9 mouse cellular contexts compared by ENCODE assay signal in the genomic region with DNA sequence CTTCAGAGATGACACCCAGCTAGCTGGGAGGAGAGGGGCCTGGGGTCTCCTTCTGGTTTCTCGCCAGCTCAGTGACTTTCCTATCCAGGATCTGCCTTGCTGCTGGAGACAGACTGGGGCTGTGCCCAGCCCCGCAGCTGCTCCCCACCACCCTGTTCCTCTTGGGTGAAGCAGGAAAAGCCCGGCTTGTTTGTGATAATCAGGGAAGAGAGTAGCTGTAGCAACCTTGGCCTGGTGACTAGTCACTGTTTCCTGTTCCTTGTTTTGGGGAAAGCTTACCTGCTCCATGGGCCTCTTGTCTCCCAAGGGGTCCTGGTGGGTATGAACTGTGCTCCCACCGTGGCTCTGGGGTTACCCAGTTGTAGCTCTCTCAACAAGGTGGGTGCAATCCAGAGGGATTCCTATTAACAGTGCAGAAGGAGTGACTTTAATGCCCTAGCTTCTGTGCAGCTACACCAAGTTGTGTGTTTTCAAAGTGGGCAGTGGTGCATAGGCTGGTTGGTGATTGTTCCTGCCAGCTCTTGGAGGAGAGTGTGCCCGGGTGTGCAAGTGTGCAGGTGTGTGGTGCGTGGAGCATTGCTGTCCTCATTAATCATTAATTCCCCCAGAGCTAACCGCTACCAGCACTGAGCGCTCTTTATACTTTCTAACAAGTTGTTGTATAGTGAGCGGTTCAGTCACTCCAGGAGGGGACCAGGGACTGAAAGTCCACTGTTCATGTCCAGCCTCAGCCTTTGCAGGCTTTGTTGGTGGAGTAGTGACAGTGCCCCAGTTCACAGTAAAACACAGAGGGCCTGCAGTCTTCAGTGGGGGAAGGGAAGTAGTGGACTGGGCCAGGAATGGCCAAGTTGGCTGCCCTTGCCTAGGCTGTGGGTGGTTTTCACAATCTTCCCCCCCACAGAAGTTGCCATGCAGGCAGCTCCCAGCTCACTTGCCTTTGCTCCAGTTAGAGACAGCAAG. TPM values are rescaled to one million over a fixed set of nuclear protein-coding genes. Genes with fewer than 3 reads are reported as not detected.
DNase-seq lines count a peak whose midpoint lies in the region; ATAC-seq lines count a peak whose summit lies in the region.
"Had no signal": no experiment of that assay in that cellular context is flagged by ENCODE, and none has a peak within 500 bp of the region (broad histone marks: within the 10 kb centered on the region; RNA-seq: fewer than 3 reads in every experiment).

No protein-coding gene starts in this region.

- H3K4me1 ChIP-seq in neural tube, embryonic 11.5 days (ENCODE audit: control insufficient read depth, insufficient read depth, low read length), result 0 out of 2 replicates have a peak, but pooled peaks cover 3% of the 10 kb centered on the region
- H3K4me1 ChIP-seq in liver, embryonic 12.5 days, result peaks cover 76% of the 10 kb centered on the region

- no peaks in the 10 kb centered on the region for H3K9me3 ChIP-seq in neural tube, embryonic 11.5 days (ENCODE audit: control insufficient read depth, low read length)
- H3K9me3 ChIP-seq in liver, embryonic 12.5 days (replicated peaks), result no peaks in the 10 kb centered on the region
- H3K9me3 ChIP-seq: midbrain, embryonic 12.5 days had no signal

- 69% methylated on average over 9 of the region's 9 CpGs for WGBS in neural tube, embryonic 11.5 days
- 58% methylated on average over 9 of the region's 9 CpGs for WGBS in liver, embryonic 12.5 days (ENCODE audit: insufficient replicate concordance)

- H3K27me3 ChIP-seq in neural tube, embryonic 11.5 days (ENCODE audit: control insufficient read depth, insufficient read depth, low read length), result 0 out of 2 replicates have a peak, but pooled peaks cover 7% of the 10 kb centered on the region
- peaks cover 15% of the 10 kb centered on the region; the same call in 1 of the 2 replicates for H3K27me3 ChIP-seq in liver, embryonic 12.5 days (replicated peaks)

- H3K9ac ChIP-seq in neural tube, embryonic 11.5 days (ENCODE audit: low read length), result no peak overlapping the region
- peak overlapping the region; percentile 93 for H3K9ac ChIP-seq in liver, embryonic 12.5 days
- H3K9ac ChIP-seq: midbrain, embryonic 12.5 days had no signal

- H3K4me2 ChIP-seq in neural tube, embryonic 11.5 days (ENCODE audit: low read depth), result peak overlapping the region; percentile 2; the same call in 1 of the 2 replicates
- peak overlapping the region; percentile 96 for H3K4me2 ChIP-seq in liver, embryonic 12.5 days
- H3K4me2 ChIP-seq: midbrain, embryonic 12.5 days had no signal

- no peak overlapping the region for H3K4me3 ChIP-seq in neural tube, embryonic 11.5 days (ENCODE audit: low read depth, low read length)
- peak overlapping the region; percentile 88 for H3K4me3 ChIP-seq in liver, embryonic 12.5 days
- H3K4me3 ChIP-seq: midbrain, embryonic 12.5 days had no signal

- no peak overlapping the region for H3K27ac ChIP-seq in neural tube, embryonic 11.5 days (ENCODE audit: low read depth, low read length)
- peak overlapping the region; percentile 72 for H3K27ac ChIP-seq in liver, embryonic 12.5 days
- H3K27ac ChIP-seq: midbrain, embryonic 12.5 days had no signal

- H3K36me3 ChIP-seq in neural tube, embryonic 11.5 days (ENCODE audit: control insufficient read depth, insufficient read depth, low read length), result no peaks in the 10 kb centered on the region
- H3K36me3 ChIP-seq in liver, embryonic 12.5 days, result peaks cover 33% of the 10 kb centered on the region
- H3K36me3 ChIP-seq: midbrain, embryonic 12.5 days had no signal

- ATAC-seq in cerebellum, adult (ENCODE audit: insufficient number of reproducible peaks, low FRiP score, low TSS enrichment), result no peak
- no peak for ATAC-seq in neural tube, embryonic 11.5 days (ENCODE audit: insufficient read depth, low FRiP score, low TSS enrichment)
- no peak for ATAC-seq in liver, embryonic 12.5 days

- DNase-seq in cerebellum, adult 18-20 months, result peak; percentile 49
- DNase-seq in neural tube, embryonic 11.5 days (ENCODE audit: low spot score), result no peak
- DNase-seq in neural tube, embryonic 10.5 days (ENCODE audit: extremely low spot score, low spot score), result no peak
- peak; percentile 67 to 79 for DNase-seq in kidney, adult 8-10 months
- DNase-seq in thymus, postnatal 14 days, result no peak
- no peak for DNase-seq in spleen, postnatal 14 days (ENCODE audit: low spot score in 2 of 2)

RNA-seq across cellular contexts. Expression of a gene that starts 2.3 kb away (rescaled TPM):
- polyA plus RNA-seq in neural tube, embryonic 11.5 days (2014; fragmentation: Nextera tagmentation; extraction: Ambion mirVana), result 8.5 and 8.6 TPM in 2 replicates
- polyA plus RNA-seq in liver, embryonic 12.5 days (2016; fragmentation: Nextera tagmentation; extraction: Ambion mirVana), result 46.4 and 47.7 TPM in 2 replicates

Comparison
In these comparisons a context has a peak if more than half of its experiments do, and no peak if none do; other contexts are left out.
1. DNase-seq: peak in cerebellum, adult 18-20 months (2 of 2) and kidney, adult 8-10 months (2 of 2); none in neural tube, embryonic 11.5 days (single experiment), neural tube, embryonic 10.5 days (single experiment), thymus, postnatal 14 days (single experiment) and spleen, postnatal 14 days (0 of 2).